Mouse (Mus musculus): ENCODE measurements around the gene Taf10. TPM values are rescaled to one million over a fixed set of nuclear protein-coding genes. Genes with fewer than 3 reads are reported as not detected.

Gene Taf10
- polyA plus RNA-seq, 1 experiment, result 146 TPM

DNA sequence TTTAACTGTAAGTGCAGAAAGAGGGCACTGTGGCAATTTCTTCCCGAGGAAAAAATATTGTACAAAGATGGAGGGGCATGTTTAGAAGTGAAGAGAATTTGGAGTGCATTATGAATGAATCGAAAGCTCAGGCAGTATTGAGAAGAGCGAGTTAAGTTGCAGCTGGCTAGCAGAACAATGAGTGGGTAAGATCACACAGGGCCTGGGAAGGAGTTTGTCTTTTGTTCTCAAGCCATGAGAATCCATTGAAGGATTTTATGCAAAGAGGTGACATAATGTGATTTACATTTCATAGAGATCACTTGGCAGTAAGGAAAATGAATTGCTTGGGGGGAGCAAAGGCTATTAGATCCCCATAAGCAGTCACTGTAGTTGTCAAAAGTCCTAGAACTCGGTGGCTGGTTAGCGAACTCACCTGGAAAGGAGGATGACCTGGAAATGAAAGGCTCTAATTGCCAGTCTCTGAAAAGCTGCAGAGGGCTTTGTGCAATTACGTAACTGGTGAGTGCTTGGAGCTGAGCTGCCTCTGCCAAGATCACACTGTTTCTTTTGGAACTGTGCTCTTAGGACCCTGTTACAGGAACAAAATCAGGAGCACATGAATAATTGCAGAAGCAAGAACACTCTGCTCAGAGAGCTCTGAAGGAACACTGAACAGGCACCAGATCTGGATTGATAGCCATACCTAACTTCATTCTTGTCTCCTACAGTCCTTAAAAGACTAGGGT is 15.3 kb downstream of the Taf10 start:
- no peaks in the 10 kb centered on the region for H3K4me1 ChIP-seq (ENCODE audit: control insufficient read depth, insufficient read depth, low read length)
- no peak overlapping the region for H3K27ac ChIP-seq (ENCODE audit: insufficient read depth, low read length)
- no peak overlapping the region for H3K4me3 ChIP-seq (ENCODE audit: insufficient read depth, low read length)
- TF ChIP-seq CTCF (IDR thresholded peaks at IDR 0.05; ENCODE audit: borderline replicate concordance, insufficient read depth, low read length) (no peak), POLR2A (IDR thresholded peaks at IDR 0.05; ENCODE audit: low read depth, low read length) (no peak)

- H3K4me3 ChIP-seq (ENCODE audit: insufficient read depth, low read length), result no peak overlapping the region
- peaks cover 3% of the 10 kb centered on the region; the same call in 1 of the 2 replicates for H3K4me1 ChIP-seq (ENCODE audit: control insufficient read depth, insufficient read depth, low read length)
- no peak for TF ChIP-seq CTCF (IDR thresholded peaks at IDR 0.05; ENCODE audit: borderline replicate concordance, insufficient read depth, low read length)
- no peak for TF ChIP-seq POLR2A (IDR thresholded peaks at IDR 0.05; ENCODE audit: low read depth, low read length)
- H3K27ac ChIP-seq (ENCODE audit: insufficient read depth, low read length), result no peak overlapping the region
Observed at GRCm38 (mm10) chr7:105726980-105727325, 17.2 kb downstream of the Taf10 start.

- no peak overlapping the region for H3K4me3 ChIP-seq (ENCODE audit: insufficient read depth, low read length)
- H3K4me1 ChIP-seq (ENCODE audit: control insufficient read depth, insufficient read depth, low read length), result peaks cover 8% of the 10 kb centered on the region; the same call in 1 of the 2 replicates
- TF ChIP-seq POLR2A (IDR thresholded peaks at IDR 0.05; ENCODE audit: low read depth, low read length) (no peak), CTCF (IDR thresholded peaks at IDR 0.05; ENCODE audit: borderline replicate concordance, insufficient read depth, low read length) (no peak; the same call in 1 of the 2 replicates)
- H3K27ac ChIP-seq (ENCODE audit: insufficient read depth, low read length), result no peak overlapping the region
Observed at GRCm38 (mm10) chr7:105726144-105726979, 17.8 kb downstream of the Taf10 start.

DNA sequence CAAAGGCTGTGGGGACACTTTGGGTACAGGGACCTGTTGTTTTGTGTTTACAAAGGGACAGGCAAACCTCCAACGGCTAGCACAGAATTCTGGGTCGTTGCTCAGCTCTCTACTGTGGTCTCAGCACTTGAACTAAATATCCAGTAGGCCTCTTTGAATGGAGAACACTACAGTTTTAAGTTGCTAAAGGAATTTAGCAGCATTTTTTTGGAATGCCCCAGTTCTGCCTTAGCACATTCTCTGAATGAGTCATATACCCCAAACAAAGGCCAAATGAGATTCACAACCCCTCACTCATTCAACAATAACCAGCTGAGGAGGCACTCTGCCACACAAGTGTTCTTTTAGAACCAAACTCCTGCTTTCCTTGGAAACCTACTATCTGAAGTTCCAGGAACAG is 22.2 kb downstream of the Taf10 start:
- TF ChIP-seq CTCF (IDR thresholded peaks at IDR 0.05; ENCODE audit: borderline replicate concordance, insufficient read depth, low read length) (no peak), POLR2A (IDR thresholded peaks at IDR 0.05; ENCODE audit: low read depth, low read length) (no peak)
- Histone ChIP-seq H3K27ac (ENCODE audit: insufficient read depth, low read length) (peak overlapping the region; percentile 47), H3K4me1 (ENCODE audit: control insufficient read depth, insufficient read depth, low read length) (peaks cover 9% of the 10 kb centered on the region; the same call in 1 of the 2 replicates), H3K4me3 (ENCODE audit: insufficient read depth, low read length) (no peak overlapping the region)

DNA sequence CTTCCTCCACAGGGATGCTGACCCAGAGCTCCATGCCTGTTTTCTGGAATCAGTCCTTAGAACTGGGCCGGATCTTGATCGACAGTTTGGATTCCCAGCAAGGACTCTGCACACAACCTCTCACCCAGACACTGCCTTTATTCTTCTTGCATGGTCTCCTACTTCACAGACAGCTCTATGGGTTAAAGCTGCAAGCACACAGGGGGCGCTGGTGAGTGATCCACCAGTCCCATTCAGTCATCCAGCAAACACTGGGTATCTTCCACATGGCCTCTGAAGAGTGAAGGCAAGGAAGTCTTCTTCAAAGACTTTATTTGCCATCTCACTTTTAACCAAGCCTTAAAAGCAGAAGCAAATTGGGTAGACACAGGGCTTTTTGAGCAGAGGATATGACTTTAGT is 28.8 kb downstream of the Taf10 start:
- no peak for TF ChIP-seq CTCF (IDR thresholded peaks at IDR 0.05; ENCODE audit: borderline replicate concordance, insufficient read depth, low read length)
- TF ChIP-seq POLR2A (IDR thresholded peaks at IDR 0.05; ENCODE audit: low read depth, low read length), result no peak
- no peaks in the 10 kb centered on the region for H3K4me1 ChIP-seq (ENCODE audit: control insufficient read depth, insufficient read depth, low read length)
- H3K4me3 ChIP-seq (ENCODE audit: insufficient read depth, low read length), result no peak overlapping the region
- no peak overlapping the region for H3K27ac ChIP-seq (ENCODE audit: insufficient read depth, low read length)

- Histone ChIP-seq H3K4me1 (ENCODE audit: control insufficient read depth, insufficient read depth, low read length) (no peaks in the 10 kb centered on the region), H3K4me3 (ENCODE audit: insufficient read depth, low read length) (no peak overlapping the region), H3K27ac (ENCODE audit: insufficient read depth, low read length) (no peak overlapping the region)
- TF ChIP-seq CTCF (IDR thresholded peaks at IDR 0.05; ENCODE audit: borderline replicate concordance, insufficient read depth, low read length), result no peak
- TF ChIP-seq POLR2A (IDR thresholded peaks at IDR 0.05; ENCODE audit: low read depth, low read length), result no peak
Observed at GRCm38 (mm10) chr7:105708733-105709132, 35.4 kb downstream of the Taf10 start.

DNA sequence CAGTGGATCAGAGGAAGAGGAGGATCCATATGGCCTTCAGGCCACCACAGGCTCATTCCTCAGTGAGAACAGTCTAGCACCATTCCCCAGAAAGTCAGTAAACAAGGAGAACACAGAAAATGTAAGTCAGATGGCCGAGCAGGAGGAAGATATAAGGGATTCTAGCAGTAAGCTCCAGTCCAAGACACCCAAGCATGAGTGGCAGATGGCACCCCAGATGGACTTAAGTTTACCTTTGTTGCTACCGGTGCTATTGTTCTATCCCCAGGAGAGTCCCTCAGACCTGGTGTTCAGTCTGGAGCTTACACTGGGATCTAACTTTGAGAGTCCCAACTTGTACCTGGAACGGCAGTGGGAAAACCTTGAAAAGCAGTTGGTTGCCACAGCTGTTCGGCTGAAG is 40.3 kb downstream of the Taf10 start:
- Histone ChIP-seq H3K27ac (ENCODE audit: insufficient read depth, low read length) (no peak overlapping the region), H3K4me1 (ENCODE audit: control insufficient read depth, insufficient read depth, low read length) (no peaks in the 10 kb centered on the region), H3K4me3 (ENCODE audit: insufficient read depth, low read length) (no peak overlapping the region)
- TF ChIP-seq CTCF (IDR thresholded peaks at IDR 0.05; ENCODE audit: borderline replicate concordance, insufficient read depth, low read length) (no peak), POLR2A (IDR thresholded peaks at IDR 0.05; ENCODE audit: low read depth, low read length) (no peak)

- no peak for TF ChIP-seq POLR2A (IDR thresholded peaks at IDR 0.05; ENCODE audit: low read depth, low read length)
- Histone ChIP-seq H3K27ac (ENCODE audit: insufficient read depth, low read length) (no peak overlapping the region), H3K4me3 (ENCODE audit: insufficient read depth, low read length) (no peak overlapping the region), H3K4me1 (ENCODE audit: control insufficient read depth, insufficient read depth, low read length) (no peaks in the 10 kb centered on the region)
Observed at GRCm38 (mm10) chr7:105703184-105703583, 41.0 kb downstream of the Taf10 start.

- H3K4me1 ChIP-seq (ENCODE audit: control insufficient read depth, insufficient read depth, low read length), result no peaks in the 10 kb centered on the region
- TF ChIP-seq CTCF (IDR thresholded peaks at IDR 0.05; ENCODE audit: borderline replicate concordance, insufficient read depth, low read length) (no peak), POLR2A (IDR thresholded peaks at IDR 0.05; ENCODE audit: low read depth, low read length) (no peak)
Observed at GRCm38 (mm10) chr7:105690875-105691274, 53.3 kb downstream of the Taf10 start.

More at GRCm38 (mm10) chr7:105690875-105691274, 53.3 kb downstream of the Taf10 start:
- no peak overlapping the region for H3K4me3 ChIP-seq (ENCODE audit: insufficient read depth, low read length)
- H3K27ac ChIP-seq (ENCODE audit: insufficient read depth, low read length), result no peak overlapping the region

Other genes with a start within 250 kb of the Taf10 start
- 52.8 and 53.5 TPM in 2 replicates for gene Smpd1, start 190.0 kb downstream of the Taf10 start, polyA plus RNA-seq (2011; ENCODE audit: insufficient read length, low read depth, missing spikeins)
- 10.9 and 11.2 TPM in 2 replicates for gene Apbb1, start 162.7 kb downstream of the Taf10 start, polyA plus RNA-seq (2011; ENCODE audit: insufficient read length, low read depth, missing spikeins)
- gene Hpx, start 144.2 kb downstream of the Taf10 start, polyA plus RNA-seq (2011; ENCODE audit: insufficient read length, low read depth, missing spikeins), result 1.3 TPM in 1 of 2 replicates, not detected in the other
- gene Trim3, start 110.8 kb downstream of the Taf10 start, polyA plus RNA-seq (2011; ENCODE audit: insufficient read length, low read depth, missing spikeins), result 54.7 and 60.8 TPM in 2 replicates
- 51.4 and 59.6 TPM in 2 replicates for gene Timm10b, start 104.3 kb downstream of the Taf10 start, polyA plus RNA-seq (2011; ENCODE audit: insufficient read length, low read depth, missing spikeins)
- 43.6 and 48.8 TPM in 2 replicates for gene Arfip2, start 103.9 kb downstream of the Taf10 start, polyA plus RNA-seq (2011; ENCODE audit: insufficient read length, low read depth, missing spikeins)
- 25.5 and 27.1 TPM in 2 replicates for gene Gm45799, start 103.8 kb downstream of the Taf10 start, polyA plus RNA-seq (2011; ENCODE audit: insufficient read length, low read depth, missing spikeins)
- gene Dnhd1, start 93.5 kb downstream of the Taf10 start, polyA plus RNA-seq (2011; ENCODE audit: insufficient read length, low read depth, missing spikeins), result 1.6 and 3.1 TPM in 2 replicates
- 295 and 379 TPM in 2 replicates for gene Ilk, start 7.8 kb downstream of the Taf10 start, polyA plus RNA-seq (2011; ENCODE audit: insufficient read length, low read depth, missing spikeins)
- gene Rrp8, start 7.0 kb downstream of the Taf10 start, polyA plus RNA-seq (2011; ENCODE audit: insufficient read length, low read depth, missing spikeins), result 46.0 and 47.7 TPM in 2 replicates
- 200 and 265 TPM in 2 replicates for gene Tpp1, start 7.9 kb upstream of the Taf10 start, polyA plus RNA-seq (2011; ENCODE audit: insufficient read length, low read depth, missing spikeins)
- gene Dchs1, start 43.3 kb upstream of the Taf10 start, polyA plus RNA-seq (2011; ENCODE audit: insufficient read length, low read depth, missing spikeins), result 12.8 and 28.6 TPM in 2 replicates
- 129 and 140 TPM in 2 replicates for gene Mrpl17, start 66.7 kb upstream of the Taf10 start, polyA plus RNA-seq (2011; ENCODE audit: insufficient read length, low read depth, missing spikeins)
- 2.0 and 3.9 TPM in 2 replicates for gene Gm4070, start 209.6 kb upstream of the Taf10 start, polyA plus RNA-seq (2011; ENCODE audit: insufficient read length, low read depth, missing spikeins)

Data from embryonic fibroblast, embryonic 13.5 days (primary cell).